Mouse (Mus musculus) heart, embryonic 13.5 days (tissue): ENCODE data around the gene Sod2. TPM values are rescaled to one million over a fixed set of nuclear protein-coding genes. Genes with fewer than 3 reads are reported as not detected.
"Not testable (repeated sequence)": the region's sequence is repeated elsewhere in the genome, so short reads cannot be mapped to it uniquely, and the experiment has no call there.

Experiments used
- ATAC-seq: fragments of 200-750 bp; cut with Nextera tagmentation; 2 replicates; pipeline ENCODE4 v1.8.0; 2017; ENCODE audit warnings: moderate TSS enrichment; ENCODE audit not compliant: insufficient number of reproducible peaks, low FRiP score, low TSS enrichment; ENCODE audit errors: extremely low read depth
- H3K27ac ChIP-seq: fragments of 300-500 bp; sonication (generic); replicated peaks from 2 replicates; pipeline ENCODE4 v1.5.1; 2015; ENCODE audit warnings: moderate library complexity, mild to moderate bottlenecking, inconsistent platforms
- H3K27me3 ChIP-seq: fragments of 300-500 bp; sonication (generic); replicated peaks from 2 replicates; pipeline ENCODE4 v1.6.1; 2015; ENCODE audit warnings: mild to moderate bottlenecking, inconsistent platforms
- H3K36me3 ChIP-seq: fragments of 300-500 bp; sonication (generic); 2 replicates; pipeline ENCODE4 v1.6.1; 2015; ENCODE audit warnings: mild to moderate bottlenecking, inconsistent platforms
- H3K4me1 ChIP-seq: fragments of 300-500 bp; sonication (generic); 2 replicates; pipeline ENCODE4 v1.6.1; 2015; ENCODE audit warnings: inconsistent platforms
- H3K4me2 ChIP-seq: fragments of 300-500 bp; sonication (generic); 2 replicates; pipeline ENCODE4 v1.6.1; 2015; ENCODE audit warnings: inconsistent platforms, mild to moderate bottlenecking, moderate library complexity
- H3K4me3 ChIP-seq: fragments of 300-500 bp; sonication (generic); 2 replicates; pipeline ENCODE4 v1.5.1; 2015; ENCODE audit warnings: moderate library complexity, mild to moderate bottlenecking, inconsistent platforms
- H3K9ac ChIP-seq: fragments of 300-500 bp; sonication (generic); 2 replicates; pipeline ENCODE4 v1.6.1; 2015; ENCODE audit warnings: inconsistent platforms, mild to moderate bottlenecking, moderate library complexity
- H3K9me3 ChIP-seq: fragments of 300-500 bp; sonication (generic); 2 replicates; pipeline ENCODE4 v1.6.1; 2016; ENCODE audit warnings: inconsistent platforms
- WGBS: fragments of 180-500 bp; shearing (Covaris S2); methylation state at CpG from one replicate; pipeline ENCODE4 v1.1.7; 2015; ENCODE audit warnings: mixed read lengths; 5-methylcytosine and 5-hydroxymethylcytosine counted together
- polyA plus RNA-seq: library from polyadenylated mRNA; unstranded; fragments of >200 nt; fragmentation: Nextera tagmentation; extraction: Ambion mirVana; gene quantifications from 2 replicates; pipeline ENCODE4 v1.2.1, GENCODE M21; 2015

Sod2 gene
- polyA plus RNA-seq, 1 experiment from 2014 or later = 305 TPM

- H3K36me3 ChIP-seq = peaks cover 8% of the 10 kb centered on the region
- peak overlapping the region; percentile 95 for H3K4me2 ChIP-seq
- peak overlapping the region; percentile 99 for H3K4me3 ChIP-seq
- no peaks in the 10 kb centered on the region for H3K9me3 ChIP-seq
- WGBS = under 1% methylated on average over 70 of the region's 84 CpGs
- peak; percentile 93 for ATAC-seq
- no peaks in the 10 kb centered on the region for H3K27me3 ChIP-seq
- peak overlapping the region; percentile 100 for H3K27ac ChIP-seq
- peak overlapping the region; percentile 100 for H3K9ac ChIP-seq
- peaks cover 23% of the 10 kb centered on the region for H3K4me1 ChIP-seq
These were observed 14.8 kb upstream of the Sod2 start for GRCm38 (mm10) chr17:12991635-12992358.

- peak overlapping the region; percentile 100 for H3K27ac ChIP-seq
- H3K9ac ChIP-seq = peak overlapping the region; percentile 100
- under 1% methylated on average over 51 of the region's 51 CpGs for WGBS
- peak overlapping the region; percentile 95 for H3K4me2 ChIP-seq
- H3K27me3 ChIP-seq = no peaks in the 10 kb centered on the region
- peak; percentile 83 for ATAC-seq
- H3K4me1 ChIP-seq = peaks cover 23% of the 10 kb centered on the region
- H3K4me3 ChIP-seq = peak overlapping the region; percentile 99
- peaks cover 8% of the 10 kb centered on the region for H3K36me3 ChIP-seq
- no peaks in the 10 kb centered on the region for H3K9me3 ChIP-seq
These were observed 14.1 kb upstream of the Sod2 start for GRCm38 (mm10) chr17:12992470-12992991.

GRCm38 (mm10) chr17:12994069-12994468 lies 12.6 kb upstream of the Sod2 start, which contains the start of gene Wtap:
Gene Wtap, minus strand, starts transcription at chr17:12994169.
- peaks cover 20% of the 10 kb centered on the region for H3K4me1 ChIP-seq
- ATAC-seq = no peak
- peak within 1 kb of the TSS; percentile 95 for H3K4me2 ChIP-seq
- no peaks in the 10 kb centered on the region for H3K36me3 ChIP-seq
- peak within 1 kb of the TSS; percentile 99 for H3K4me3 ChIP-seq
- H3K9me3 ChIP-seq = no peaks in the 10 kb centered on the region
- peak within 1 kb of the TSS; percentile 100 for H3K9ac ChIP-seq
- H3K27me3 ChIP-seq = no peaks in the 10 kb centered on the region
- 72% methylated on average over 1 of the region's 1 CpGs for WGBS
- H3K27ac ChIP-seq = peak within 1 kb of the TSS; percentile 100

- H3K9me3 ChIP-seq = no peaks in the 10 kb centered on the region
- H3K4me3 ChIP-seq = no peak overlapping the region
- H3K27ac ChIP-seq = no peak overlapping the region
- peaks cover 5% of the 10 kb centered on the region; the same call in 1 of the 2 replicates for H3K4me1 ChIP-seq
- no peaks in the 10 kb centered on the region for H3K27me3 ChIP-seq
- no peaks in the 10 kb centered on the region for H3K36me3 ChIP-seq
- no peak overlapping the region for H3K4me2 ChIP-seq
- H3K9ac ChIP-seq = no peak overlapping the region
- no peak for ATAC-seq
- 28% methylated on average over 3 of the region's 3 CpGs for WGBS
These were observed 10.3 kb upstream of the Sod2 start for GRCm38 (mm10) chr17:12996345-12996744.

- H3K4me3 ChIP-seq = no peak overlapping the region
- no peak overlapping the region for H3K9ac ChIP-seq
- ATAC-seq = no peak
- no peak overlapping the region for H3K4me2 ChIP-seq
- H3K27me3 ChIP-seq = no peaks in the 10 kb centered on the region
- no peaks in the 10 kb centered on the region for H3K9me3 ChIP-seq
- no peak overlapping the region for H3K27ac ChIP-seq
- peaks cover 5% of the 10 kb centered on the region; the same call in 1 of the 2 replicates for H3K4me1 ChIP-seq
- WGBS = 86% methylated on average over 5 of the region's 5 CpGs
- no peaks in the 10 kb centered on the region for H3K36me3 ChIP-seq
These were observed 8.8 kb upstream of the Sod2 start for GRCm38 (mm10) chr17:12997890-12998289.

- no peak overlapping the region for H3K4me2 ChIP-seq
- H3K9ac ChIP-seq = no peak overlapping the region
- H3K27me3 ChIP-seq = no peaks in the 10 kb centered on the region
- no peaks in the 10 kb centered on the region for H3K4me1 ChIP-seq
- H3K4me3 ChIP-seq = no peak overlapping the region
- no peaks in the 10 kb centered on the region for H3K9me3 ChIP-seq
- H3K36me3 ChIP-seq = no peaks in the 10 kb centered on the region
- 81% methylated on average over 6 of the region's 6 CpGs for WGBS
- ATAC-seq = no peak
- H3K27ac ChIP-seq = no peak overlapping the region
These were observed 7.6 kb upstream of the Sod2 start for GRCm38 (mm10) chr17:12999069-12999468.

GRCm38 (mm10) chr17:13002243-13002642 lies 4.4 kb upstream of the Sod2 start:
- 86% methylated on average over 5 of the region's 5 CpGs for WGBS
- H3K4me1 ChIP-seq, H3K27me3 ChIP-seq, ATAC-seq, H3K27ac ChIP-seq, H3K9ac ChIP-seq, H3K36me3 ChIP-seq, H3K4me3 ChIP-seq, H3K9me3 ChIP-seq, H3K4me2 ChIP-seq: not testable (repeated sequence)

- H3K9me3 ChIP-seq, H3K4me2 ChIP-seq, H3K27ac ChIP-seq, H3K27me3 ChIP-seq, ATAC-seq, H3K36me3 ChIP-seq, H3K4me3 ChIP-seq, H3K9ac ChIP-seq: not testable (repeated sequence)
- 70% methylated on average over 2 of the region's 2 CpGs for WGBS
- H3K4me1 ChIP-seq = peaks cover 17% of the 10 kb centered on the region
These were observed 2.2 kb upstream of the Sod2 start for GRCm38 (mm10) chr17:13004436-13004835.

GRCm38 (mm10) chr17:13006984-13007383 lies 338 bp downstream of the Sod2 start:
- no peak for ATAC-seq
- peak overlapping the region; percentile 80 for H3K9ac ChIP-seq
- H3K27ac ChIP-seq = peak overlapping the region; percentile 85
- 52% methylated on average over 5 of the region's 5 CpGs for WGBS
- peak overlapping the region; percentile 95 for H3K4me3 ChIP-seq
- no peaks in the 10 kb centered on the region for H3K9me3 ChIP-seq
- peaks cover 17% of the 10 kb centered on the region for H3K36me3 ChIP-seq
- no peaks in the 10 kb centered on the region for H3K27me3 ChIP-seq
- peak overlapping the region; percentile 90 for H3K4me2 ChIP-seq
- H3K4me1 ChIP-seq = peaks cover 21% of the 10 kb centered on the region

GRCm38 (mm10) chr17:13007730-13008425 lies 1.2 kb downstream of the Sod2 start:
- peak overlapping the region; percentile 94 for H3K9ac ChIP-seq
- peak overlapping the region; percentile 98 for H3K27ac ChIP-seq
- peak; percentile 97 for ATAC-seq
- peaks cover 26% of the 10 kb centered on the region for H3K36me3 ChIP-seq
- WGBS = under 1% methylated on average over 74 of the region's 76 CpGs
- peak overlapping the region; percentile 95 for H3K4me3 ChIP-seq
- H3K4me1 ChIP-seq = peaks cover 21% of the 10 kb centered on the region
- H3K9me3 ChIP-seq = no peaks in the 10 kb centered on the region
- H3K27me3 ChIP-seq = no peaks in the 10 kb centered on the region
- peak overlapping the region; percentile 90 for H3K4me2 ChIP-seq

GRCm38 (mm10) chr17:13008528-13008927 lies 1.9 kb downstream of the Sod2 start:
- Histone ChIP-seq H3K27ac (peak overlapping the region; percentile 98), H3K9me3 (no peaks in the 10 kb centered on the region), H3K4me2 (peak overlapping the region; percentile 90), H3K36me3 (peaks cover 33% of the 10 kb centered on the region), H3K4me1 (peaks cover 21% of the 10 kb centered on the region), H3K4me3 (peak overlapping the region; percentile 95), H3K27me3 (no peaks in the 10 kb centered on the region), H3K9ac (peak overlapping the region; percentile 94)
- WGBS = 2% methylated on average over 10 of the region's 10 CpGs
- no peak for ATAC-seq
